Comparison of ENCODE assay signal across 14 mouse cellular contexts in the genomic region with DNA sequence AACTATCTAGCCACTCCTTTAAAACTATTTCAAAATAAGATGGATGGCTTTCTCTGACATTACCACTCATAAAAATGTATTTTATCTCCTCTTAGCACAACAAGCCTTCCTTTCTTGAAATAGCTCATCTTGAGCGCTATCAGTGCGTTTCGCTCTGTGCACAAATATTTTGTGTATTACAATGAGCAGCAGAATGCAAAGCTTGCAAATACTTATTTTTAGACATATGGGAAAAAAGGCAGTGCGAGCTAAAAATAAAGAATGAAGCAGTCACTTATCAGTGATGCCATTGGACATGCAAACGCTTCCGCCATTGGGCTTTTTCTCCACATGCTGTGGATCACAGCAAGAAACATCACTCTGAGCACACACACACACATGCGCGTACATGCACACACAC.
DNase-seq lines count a peak whose midpoint lies in the region; ATAC-seq and TF ChIP-seq lines count a peak whose summit lies in the region.
"Had no signal": no experiment of that assay in that cellular context is flagged by ENCODE, and none has a peak within 500 bp of the region (broad histone marks: within the 10 kb centered on the region; RNA-seq: fewer than 3 reads in every experiment).

No protein-coding gene starts in this region.

- H3K27me3 ChIP-seq in hindbrain, embryonic 14.5 days (ENCODE audit: control insufficient read depth, insufficient read depth, low read length), result no peaks in the 10 kb centered on the region
- no peaks in the 10 kb centered on the region for H3K27me3 ChIP-seq in hindbrain, embryonic 11.5 days (ENCODE audit: control insufficient read depth, insufficient read depth, low read length)
- H3K27me3 ChIP-seq in lung, embryonic 16.5 days (ENCODE audit: control insufficient read depth, insufficient read depth, low read depth, low read length), result no peaks in the 10 kb centered on the region
- no peaks in the 10 kb centered on the region for H3K27me3 ChIP-seq in heart, embryonic 13.5 days (replicated peaks)
- H3K27me3 ChIP-seq in stomach, postnatal 0 days (ENCODE audit: control insufficient read depth, insufficient read depth, low read length), result no peaks in the 10 kb centered on the region
- H3K27me3 ChIP-seq: embryonic facial prominence, embryonic 12.5 days had no signal

- no peak for TF ChIP-seq CTCF in stomach, postnatal 0 days (IDR thresholded peaks at IDR 0.05; ENCODE audit: low read depth)

- H3K36me3 ChIP-seq in hindbrain, embryonic 14.5 days (replicated peaks; ENCODE audit: control insufficient read depth, insufficient read depth), result no peaks in the 10 kb centered on the region
- H3K36me3 ChIP-seq in hindbrain, embryonic 11.5 days (ENCODE audit: control insufficient read depth, insufficient read depth, low read length), result no peaks in the 10 kb centered on the region
- no peaks in the 10 kb centered on the region for H3K36me3 ChIP-seq in lung, embryonic 16.5 days (ENCODE audit: control insufficient read depth, insufficient read depth, low read length)
- H3K36me3 ChIP-seq in heart, embryonic 13.5 days, result no peaks in the 10 kb centered on the region; the same call in 1 of the 2 replicates
- no peaks in the 10 kb centered on the region for H3K36me3 ChIP-seq in stomach, postnatal 0 days (ENCODE audit: control insufficient read depth, insufficient read depth, low read length)
- H3K36me3 ChIP-seq: embryonic facial prominence, embryonic 12.5 days had no signal

- H3K9me3 ChIP-seq in hindbrain, embryonic 14.5 days (ENCODE audit: control insufficient read depth, low read length), result no peaks in the 10 kb centered on the region
- H3K9me3 ChIP-seq in hindbrain, embryonic 11.5 days (ENCODE audit: control insufficient read depth, low read length), result no peaks in the 10 kb centered on the region
- no peaks in the 10 kb centered on the region for H3K9me3 ChIP-seq in lung, embryonic 16.5 days (ENCODE audit: control insufficient read depth, low read length)
- H3K9me3 ChIP-seq in heart, embryonic 13.5 days, result no peaks in the 10 kb centered on the region
- no peaks in the 10 kb centered on the region for H3K9me3 ChIP-seq in stomach, postnatal 0 days (ENCODE audit: control insufficient read depth, low read length)
- H3K9me3 ChIP-seq: embryonic facial prominence, embryonic 12.5 days had no signal

- no peak overlapping the region for H3K4me2 ChIP-seq in hindbrain, embryonic 14.5 days (replicated peaks)
- H3K4me2 ChIP-seq in hindbrain, embryonic 11.5 days (replicated peaks; ENCODE audit: low read depth, low read length), result no peak overlapping the region
- no peak overlapping the region for H3K4me2 ChIP-seq in lung, embryonic 16.5 days (ENCODE audit: low read depth, low read length)
- peak overlapping the region; percentile 41 for H3K4me2 ChIP-seq in heart, embryonic 13.5 days
- no peak overlapping the region for H3K4me2 ChIP-seq in stomach, postnatal 0 days (replicated peaks; ENCODE audit: low read depth)
- H3K4me2 ChIP-seq: embryonic facial prominence, embryonic 12.5 days had no signal

- TF ChIP-seq EP300 in stomach, postnatal 0 days (optimal IDR thresholded peaks at IDR 0.05), result no peak

- WGBS in hindbrain, embryonic 14.5 days, result 86% methylated on average over 8 of the region's 8 CpGs
- 95% methylated on average over 8 of the region's 8 CpGs for WGBS in hindbrain, embryonic 11.5 days
- WGBS in lung, embryonic 16.5 days, result 60% methylated on average over 8 of the region's 8 CpGs
- 40% methylated on average over 8 of the region's 8 CpGs for WGBS in heart, embryonic 13.5 days
- WGBS in stomach, postnatal 0 days, result 75% methylated on average over 8 of the region's 8 CpGs

- no peak overlapping the region for H3K9ac ChIP-seq in hindbrain, embryonic 14.5 days
- H3K9ac ChIP-seq in hindbrain, embryonic 11.5 days (ENCODE audit: low read depth, low read length), result no peak overlapping the region
- H3K9ac ChIP-seq in lung, embryonic 16.5 days (ENCODE audit: low read length), result no peak overlapping the region
- no peak overlapping the region for H3K9ac ChIP-seq in heart, embryonic 13.5 days
- no peak overlapping the region for H3K9ac ChIP-seq in stomach, postnatal 0 days (ENCODE audit: low read length)
- H3K9ac ChIP-seq: embryonic facial prominence, embryonic 12.5 days had no signal

- no peak for ATAC-seq in hindbrain, embryonic 14.5 days (ENCODE audit: low FRiP score)
- no peak for ATAC-seq in hindbrain, embryonic 11.5 days (ENCODE audit: low FRiP score)
- ATAC-seq in lung, embryonic 16.5 days (ENCODE audit: low read depth), result peak; percentile 47
- peak; percentile 34; the same call in 1 of the 2 replicates for ATAC-seq in heart, embryonic 13.5 days (ENCODE audit: extremely low read depth, insufficient number of reproducible peaks, low FRiP score, low TSS enrichment)
- ATAC-seq in stomach, postnatal 0 days (ENCODE audit: low FRiP score, low TSS enrichment), result peak; percentile 25; the same call in 1 of the 2 replicates
- ATAC-seq: hindbrain, postnatal 0 days had no signal

- H3K4me1 ChIP-seq in hindbrain, embryonic 14.5 days (replicated peaks; ENCODE audit: control insufficient read depth, insufficient read depth, low read length), result peaks cover 26% of the 10 kb centered on the region
- H3K4me1 ChIP-seq in hindbrain, embryonic 11.5 days (replicated peaks; ENCODE audit: control insufficient read depth, insufficient read depth, low read length), result no peaks in the 10 kb centered on the region
- H3K4me1 ChIP-seq in lung, embryonic 16.5 days (replicated peaks; ENCODE audit: control insufficient read depth, insufficient read depth, low read length), result peaks cover 44% of the 10 kb centered on the region
- H3K4me1 ChIP-seq in heart, embryonic 13.5 days, result peaks cover 75% of the 10 kb centered on the region
- H3K4me1 ChIP-seq in stomach, postnatal 0 days (replicated peaks; ENCODE audit: control insufficient read depth, insufficient read depth), result peaks cover 8% of the 10 kb centered on the region

- H3K4me3 ChIP-seq in hindbrain, embryonic 14.5 days (replicated peaks; ENCODE audit: low read length), result no peak overlapping the region
- H3K4me3 ChIP-seq in hindbrain, embryonic 11.5 days (ENCODE audit: low read depth, low read length), result no peak overlapping the region
- H3K4me3 ChIP-seq in lung, embryonic 16.5 days (ENCODE audit: low read length), result no peak overlapping the region
- H3K4me3 ChIP-seq in heart, embryonic 13.5 days, result no peak overlapping the region
- H3K4me3 ChIP-seq in stomach, postnatal 0 days (ENCODE audit: low read depth, low read length), result no peak overlapping the region
- H3K4me3 ChIP-seq: embryonic facial prominence, embryonic 12.5 days had no signal

- DNase-seq in hindbrain, embryonic 14.5 days (ENCODE audit: low spot score), result no peak
- no peak for DNase-seq in hindbrain, embryonic 11.5 days (ENCODE audit: low spot score)
- no peak for DNase-seq in lung, postnatal 10 days
- no peak for DNase-seq in stomach, postnatal 0 days (ENCODE audit: low spot score)
- no peak for DNase-seq in urinary bladder, adult 18-20 months (ENCODE audit: low spot score in 2 of 2)
- DNase-seq: adrenal gland, postnatal 36 days; cerebellum, adult 8-10 months; left cerebral cortex, postnatal 4 days; lung, postnatal 4 days; thymus, adult 2 months had no signal

- H3K27ac ChIP-seq in hindbrain, embryonic 14.5 days, result 0 out of 2 replicates have a peak overlapping the region, but pooled peaks have one; percentile 32
- no peak overlapping the region for H3K27ac ChIP-seq in hindbrain, embryonic 11.5 days (ENCODE audit: low read depth, low read length)
- peak overlapping the region; percentile 58 for H3K27ac ChIP-seq in lung, embryonic 16.5 days (ENCODE audit: low read length)
- peak overlapping the region; percentile 89 for H3K27ac ChIP-seq in heart, embryonic 13.5 days (replicated peaks)
- H3K27ac ChIP-seq in stomach, postnatal 0 days (replicated peaks), result peak overlapping the region; percentile 53
- H3K27ac ChIP-seq: embryonic facial prominence, embryonic 12.5 days; hindbrain, postnatal 0 days had no signal

Comparison
In these comparisons a context has a peak if more than half of its experiments do, and no peak if none do; other contexts are left out.
1. ATAC-seq: peak in lung, embryonic 16.5 days (single experiment), heart, embryonic 13.5 days (single experiment) and stomach, postnatal 0 days (single experiment); none in hindbrain, embryonic 14.5 days (single experiment) and hindbrain, embryonic 11.5 days (single experiment).